ENCODE assay signal across 8 mouse cellular contexts in the genomic region with DNA sequence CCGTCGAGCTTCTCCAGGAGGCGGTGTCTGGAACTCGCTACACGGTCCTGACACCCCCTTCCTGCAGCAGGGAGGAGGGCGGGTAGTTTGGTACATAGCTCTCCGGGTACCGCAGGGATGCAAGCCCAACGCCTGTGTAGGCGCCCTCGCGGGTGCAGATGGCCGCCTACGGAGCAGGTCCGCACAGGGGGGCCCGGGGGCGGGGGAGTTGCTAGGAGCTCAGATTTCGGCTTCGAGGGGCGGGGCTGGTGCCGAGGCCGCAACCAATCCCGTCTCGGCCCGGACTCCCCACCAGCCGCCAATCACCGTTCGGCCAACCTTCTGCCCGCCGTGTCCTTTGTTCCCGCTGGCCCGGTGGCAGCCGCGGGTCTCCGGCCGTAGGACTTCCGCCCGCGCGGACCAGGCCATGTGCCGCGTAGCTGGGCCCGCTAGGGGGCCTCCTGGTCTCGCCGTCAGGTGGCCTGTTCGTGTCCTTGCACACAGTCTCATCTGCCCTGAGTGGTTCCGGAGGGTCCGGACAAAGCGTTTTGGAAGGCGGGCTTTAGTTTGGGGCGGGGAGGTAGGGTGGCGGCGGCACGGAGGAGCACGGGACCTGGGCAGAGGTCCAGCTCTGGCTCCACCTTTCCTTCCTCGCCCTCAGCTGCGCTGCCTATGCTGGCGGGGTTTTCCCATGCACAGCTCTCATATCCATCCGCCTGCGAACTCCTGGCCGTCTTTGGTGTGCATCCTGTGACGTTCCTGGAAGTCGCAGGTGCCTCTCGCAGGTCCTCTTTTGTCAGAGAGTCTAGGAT. TPM values are rescaled to one million over a fixed set of nuclear protein-coding genes. Genes with fewer than 3 reads are reported as not detected.
DNase-seq lines count a peak whose midpoint lies in the region; ATAC-seq lines count a peak whose summit lies in the region.

No protein-coding gene starts in this region.

- peak overlapping the region; percentile 98 for H3K27ac ChIP-seq in intestine, embryonic 14.5 days (ENCODE audit: low read depth)

- H3K4me1 ChIP-seq in intestine, embryonic 14.5 days (replicated peaks; ENCODE audit: control insufficient read depth, insufficient read depth, low read length): peaks cover 33% of the 10 kb centered on the region

- DNase-seq in adipocyte (ENCODE audit: low spot score): peak; percentile 88
- peak; percentile 98 for DNase-seq in embryo, embryonic 11 days
- DNase-seq in gastrocnemius, postnatal 25 days: peak; percentile 97
- peak; percentile 96 for DNase-seq in intestine, embryonic 14.5 days (ENCODE audit: low spot score)
- peak; percentile 92 to 94 for DNase-seq in left cerebral cortex, postnatal 14 days (ENCODE audit: low spot score in 2 of 2)
- DNase-seq in right cerebral cortex, postnatal 25 days: peak; percentile 94
- peak; percentile 90 to 95 for DNase-seq in urinary bladder, postnatal 36 days (ENCODE audit: low spot score in 2 of 2)

- WGBS in intestine, embryonic 14.5 days: under 1% methylated on average over 60 of the region's 64 CpGs

- H3K9ac ChIP-seq in intestine, embryonic 14.5 days (ENCODE audit: low read length): peak overlapping the region; percentile 67

- H3K36me3 ChIP-seq in intestine, embryonic 14.5 days (ENCODE audit: control insufficient read depth, insufficient read depth, low read length): no peaks in the 10 kb centered on the region

- no peaks in the 10 kb centered on the region for H3K27me3 ChIP-seq in intestine, embryonic 14.5 days (replicated peaks; ENCODE audit: control insufficient read depth, insufficient read depth, low read length)

- intact Hi-C loops in left cerebral cortex, postnatal 14 days (cut with DNase I): no loop called here

- H3K4me2 ChIP-seq in intestine, embryonic 14.5 days (ENCODE audit: low read length): peak overlapping the region; percentile 60

- H3K9me3 ChIP-seq in intestine, embryonic 14.5 days (ENCODE audit: control insufficient read depth, low read length): no peaks in the 10 kb centered on the region

- H3K4me3 ChIP-seq in intestine, embryonic 14.5 days (ENCODE audit: low read depth, low read length): peak overlapping the region; percentile 40

- peak; percentile 88 for ATAC-seq in intestine, embryonic 14.5 days (replicated peaks; ENCODE audit: low FRiP score, low TSS enrichment, low read depth)
- peak; percentile 64 for ATAC-seq in megakaryocyte-erythroid progenitor cell, adult 5-6 weeks (replicated peaks; ENCODE audit: low FRiP score, low TSS enrichment, poor library complexity, severe bottlenecking)

RNA-seq across cellular contexts. Expression of gene Ptma, which starts 22.4 kb away (rescaled TPM):
- total RNA-seq in gastrocnemius, postnatal 25 days (2021): 100 to 1,000 TPM; 100 to 129 TPM
- polyA plus RNA-seq in intestine, embryonic 14.5 days (2014; fragmentation: Nextera tagmentation; extraction: Ambion mirVana): 2,795 and 2,826 TPM in 2 replicates
- 100 to 1,000 TPM; 336 to 423 TPM for total RNA-seq in left cerebral cortex, postnatal 14 days (2021)
- total RNA-seq in megakaryocyte-erythroid progenitor cell, adult 5-6 weeks (2014; fragmentation: Nextera tagmentation): 2,834 and 3,273 TPM in 2 replicates
- 4,983 and 7,914 TPM in 2 replicates for total RNA-seq in megakaryocyte-erythroid progenitor cell, adult 5-6 weeks (2017)

Comparison
In these comparisons a context has a peak if more than half of its experiments do, and no peak if none do; other contexts are left out.
1. Peak in every context shown above with its lines: DNase-seq, ATAC-seq, H3K4me3 ChIP-seq and H3K27ac ChIP-seq.
2. RNA of gene Ptma, which starts 22.4 kb away (total RNA-seq): 2,834 to 7,914 TPM in megakaryocyte-erythroid progenitor cell, adult 5-6 weeks; 336 to 423 TPM in left cerebral cortex, postnatal 14 days and 100 to 129 TPM in gastrocnemius, postnatal 25 days; every median in the first group is over 4 times any median in the second.